Mouse (Mus musculus): ENCODE measurements at regions not wholly inside any gene's neighbourhood (a gene's known extent, or its start where the extent isn't known, plus 50 kb on each side); places are given as distances from the start of the nearest gene placed in this dataset.
A peak's percentile ranks its signal among the peaks of the same experiment; 100 is the strongest.
"Not testable (repeated sequence)": the region's sequence is repeated elsewhere in the genome, so short reads cannot be mapped to it uniquely, and the experiment has no call there.

GRCm38 (mm10) chr7:59797212-59797611, 207.6 kb downstream of the Snurf start:
- DNase-seq (ENCODE audit: low spot score) = peak; percentile 25
- H3K4me3 ChIP-seq; H3K27ac ChIP-seq; H3K36me3 ChIP-seq; H3K27me3 ChIP-seq (ENCODE audit: low read depth, poor library complexity, severe bottlenecking); H3K9me3 ChIP-seq (replicated peaks); H3K4me1 ChIP-seq: not testable (repeated sequence)
- 87% methylated on average over 4 of the region's 4 CpGs for WGBS

GRCm38 (mm10) chr7:59769749-59770148, 235.1 kb downstream of the Snurf start:
- DNase-seq (ENCODE audit: low spot score); H3K9me3 ChIP-seq (replicated peaks); H3K27me3 ChIP-seq (ENCODE audit: low read depth, poor library complexity, severe bottlenecking); H3K4me3 ChIP-seq; H3K27ac ChIP-seq; H3K36me3 ChIP-seq; H3K4me1 ChIP-seq: not testable (repeated sequence)
- WGBS = 78% methylated on average over 1 of the region's 1 CpGs

DNA sequence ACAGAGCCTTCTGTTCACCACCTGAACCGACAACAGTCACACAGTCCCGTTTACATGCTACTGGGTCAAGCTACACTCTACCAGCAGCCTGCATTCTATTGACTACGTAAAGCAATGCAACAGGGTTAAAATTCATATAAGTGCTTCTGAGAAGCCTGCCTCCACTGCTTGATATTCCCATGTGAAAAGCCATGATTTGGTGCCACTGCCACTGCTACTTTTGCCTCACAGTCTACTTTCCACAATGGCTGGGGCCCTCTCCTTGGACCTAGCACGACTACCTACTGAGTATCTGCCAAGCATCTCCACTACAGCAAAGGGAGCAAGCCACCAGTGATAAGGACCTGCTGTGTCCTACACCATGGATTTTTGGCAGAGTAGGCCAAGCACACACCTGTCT, 236.2 kb downstream of the Snurf start:
- not testable (repeated sequence) for H3K4me3 ChIP-seq; H3K27me3 ChIP-seq (ENCODE audit: low read depth, poor library complexity, severe bottlenecking); H3K36me3 ChIP-seq; H3K4me1 ChIP-seq; H3K9me3 ChIP-seq (replicated peaks); DNase-seq (ENCODE audit: low spot score); H3K27ac ChIP-seq
- WGBS = 81% methylated on average over 2 of the region's 4 CpGs

- H3K27ac ChIP-seq; DNase-seq (ENCODE audit: low spot score); H3K4me1 ChIP-seq; H3K4me3 ChIP-seq; H3K27me3 ChIP-seq (ENCODE audit: low read depth, poor library complexity, severe bottlenecking); H3K9me3 ChIP-seq (replicated peaks); H3K36me3 ChIP-seq: not testable (repeated sequence)
- 74% methylated on average over 1 of the region's 1 CpGs for WGBS
Observed at GRCm38 (mm10) chr7:59767325-59767724, 237.5 kb downstream of the Snurf start.

Data from limb, embryonic 10.5 days (tissue).